Mouse (Mus musculus): ENCODE results near the gene Sned1. TPM values are rescaled to one million over a fixed set of nuclear protein-coding genes. Genes with fewer than 3 reads are reported as not detected.
A peak's percentile ranks its signal among the peaks of the same experiment; 100 is the strongest.

Sned1 gene
- polyA plus RNA-seq, 1 experiment: 35.2 TPM

- no peaks in the 10 kb centered on the region; the same call in 1 of the 2 replicates for H3K4me1 ChIP-seq (ENCODE audit: control insufficient read depth, insufficient read depth, low read length)
- H3K27ac ChIP-seq (ENCODE audit: insufficient read depth, low read length): no peak overlapping the region
- no peak overlapping the region for H3K4me3 ChIP-seq (ENCODE audit: insufficient read depth, low read length)
- TF ChIP-seq CTCF (IDR thresholded peaks at IDR 0.05; ENCODE audit: borderline replicate concordance, insufficient read depth, low read length) (no peak), POLR2A (IDR thresholded peaks at IDR 0.05; ENCODE audit: low read depth, low read length) (no peak)
Measured at GRCm38 (mm10) chr1:93227303-93227975, 8.2 kb upstream of the Sned1 start.

GRCm38 (mm10) chr1:93227976-93228365 lies 7.7 kb upstream of the Sned1 start:
- TF ChIP-seq POLR2A (IDR thresholded peaks at IDR 0.05; ENCODE audit: low read depth, low read length): no peak
- Histone ChIP-seq H3K4me3 (ENCODE audit: insufficient read depth, low read length) (no peak overlapping the region), H3K27ac (ENCODE audit: insufficient read depth, low read length) (no peak overlapping the region), H3K4me1 (ENCODE audit: control insufficient read depth, insufficient read depth, low read length) (no peaks in the 10 kb centered on the region; the same call in 1 of the 2 replicates)

GRCm38 (mm10) chr1:93229221-93229620 lies 6.4 kb upstream of the Sned1 start:
- no peak for TF ChIP-seq CTCF (IDR thresholded peaks at IDR 0.05; ENCODE audit: borderline replicate concordance, insufficient read depth, low read length)
- no peak for TF ChIP-seq POLR2A (IDR thresholded peaks at IDR 0.05; ENCODE audit: low read depth, low read length)
- Histone ChIP-seq H3K4me3 (ENCODE audit: insufficient read depth, low read length) (no peak overlapping the region), H3K27ac (ENCODE audit: insufficient read depth, low read length) (no peak overlapping the region), H3K4me1 (ENCODE audit: control insufficient read depth, insufficient read depth, low read length) (no peaks in the 10 kb centered on the region; the same call in 1 of the 2 replicates)

- no peak for TF ChIP-seq CTCF (IDR thresholded peaks at IDR 0.05; ENCODE audit: borderline replicate concordance, insufficient read depth, low read length)
- TF ChIP-seq POLR2A (IDR thresholded peaks at IDR 0.05; ENCODE audit: low read depth, low read length): no peak
- Histone ChIP-seq H3K4me3 (ENCODE audit: insufficient read depth, low read length) (no peak overlapping the region), H3K27ac (ENCODE audit: insufficient read depth, low read length) (no peak overlapping the region), H3K4me1 (ENCODE audit: control insufficient read depth, insufficient read depth, low read length) (no peaks in the 10 kb centered on the region; the same call in 1 of the 2 replicates)
Measured at GRCm38 (mm10) chr1:93229626-93230025, 6.0 kb upstream of the Sned1 start.

- Histone ChIP-seq H3K27ac (ENCODE audit: insufficient read depth, low read length) (no peak overlapping the region), H3K4me1 (ENCODE audit: control insufficient read depth, insufficient read depth, low read length) (no peaks in the 10 kb centered on the region), H3K4me3 (ENCODE audit: insufficient read depth, low read length) (peak overlapping the region; percentile 28)
- no peak for TF ChIP-seq POLR2A (IDR thresholded peaks at IDR 0.05; ENCODE audit: low read depth, low read length)
- peak; percentile 45; the same call in 1 of the 2 replicates for TF ChIP-seq CTCF (IDR thresholded peaks at IDR 0.05; ENCODE audit: borderline replicate concordance, insufficient read depth, low read length)
Measured at GRCm38 (mm10) chr1:93236545-93236924, 894 bp downstream of the Sned1 start.

GRCm38 (mm10) chr1:93237676-93238075 lies 2.0 kb downstream of the Sned1 start:
- Histone ChIP-seq H3K4me3 (ENCODE audit: insufficient read depth, low read length) (no peak overlapping the region), H3K4me1 (ENCODE audit: control insufficient read depth, insufficient read depth, low read length) (no peaks in the 10 kb centered on the region), H3K27ac (ENCODE audit: insufficient read depth, low read length) (no peak overlapping the region)
- TF ChIP-seq CTCF (IDR thresholded peaks at IDR 0.05; ENCODE audit: borderline replicate concordance, insufficient read depth, low read length) (no peak), POLR2A (IDR thresholded peaks at IDR 0.05; ENCODE audit: low read depth, low read length) (no peak)

- Histone ChIP-seq H3K27ac (ENCODE audit: insufficient read depth, low read length) (no peak overlapping the region), H3K4me1 (ENCODE audit: control insufficient read depth, insufficient read depth, low read length) (no peaks in the 10 kb centered on the region), H3K4me3 (ENCODE audit: insufficient read depth, low read length) (no peak overlapping the region)
- TF ChIP-seq POLR2A (IDR thresholded peaks at IDR 0.05; ENCODE audit: low read depth, low read length): 0 out of 2 replicates have a peak, but pooled peaks have one; percentile 6
- no peak for TF ChIP-seq CTCF (IDR thresholded peaks at IDR 0.05; ENCODE audit: borderline replicate concordance, insufficient read depth, low read length)
Measured at GRCm38 (mm10) chr1:93238201-93238600, 2.6 kb downstream of the Sned1 start.

GRCm38 (mm10) chr1:93245936-93246335 lies 10.3 kb downstream of the Sned1 start:
- Histone ChIP-seq H3K27ac (ENCODE audit: insufficient read depth, low read length) (no peak overlapping the region), H3K4me3 (ENCODE audit: insufficient read depth, low read length) (no peak overlapping the region), H3K4me1 (ENCODE audit: control insufficient read depth, insufficient read depth, low read length) (no peaks in the 10 kb centered on the region)
- TF ChIP-seq POLR2A (IDR thresholded peaks at IDR 0.05; ENCODE audit: low read depth, low read length) (no peak), CTCF (IDR thresholded peaks at IDR 0.05; ENCODE audit: borderline replicate concordance, insufficient read depth, low read length) (no peak)

GRCm38 (mm10) chr1:93252586-93252985 lies 16.9 kb downstream of the Sned1 start:
- Histone ChIP-seq H3K4me1 (ENCODE audit: control insufficient read depth, insufficient read depth, low read length) (no peaks in the 10 kb centered on the region), H3K4me3 (ENCODE audit: insufficient read depth, low read length) (no peak overlapping the region), H3K27ac (ENCODE audit: insufficient read depth, low read length) (no peak overlapping the region)
- TF ChIP-seq CTCF (IDR thresholded peaks at IDR 0.05; ENCODE audit: borderline replicate concordance, insufficient read depth, low read length) (no peak), POLR2A (IDR thresholded peaks at IDR 0.05; ENCODE audit: low read depth, low read length) (no peak)

GRCm38 (mm10) chr1:93255761-93256160 lies 20.1 kb downstream of the Sned1 start:
- Histone ChIP-seq H3K4me3 (ENCODE audit: insufficient read depth, low read length) (no peak overlapping the region), H3K27ac (ENCODE audit: insufficient read depth, low read length) (no peak overlapping the region), H3K4me1 (ENCODE audit: control insufficient read depth, insufficient read depth, low read length) (no peaks in the 10 kb centered on the region)
- no peak for TF ChIP-seq POLR2A (IDR thresholded peaks at IDR 0.05; ENCODE audit: low read depth, low read length)
- no peak for TF ChIP-seq CTCF (IDR thresholded peaks at IDR 0.05; ENCODE audit: borderline replicate concordance, insufficient read depth, low read length)
